Mouse (Mus musculus) neural tube, embryonic 15.5 days (tissue): Measurements from ENCODE around the gene Sec14l3. TPM values are rescaled to one million over a fixed set of nuclear protein-coding genes. Genes with fewer than 3 reads are reported as not detected.
"Not testable (repeated sequence)": the region's sequence is repeated elsewhere in the genome, so short reads cannot be mapped to it uniquely, and the experiment has no call there.

Experiments used
- ATAC-seq: fragments of 200-750 bp; cut with Nextera tagmentation; 2 replicates; pipeline ENCODE4 v1.8.0; 2017; ENCODE audit warnings: mild to moderate bottlenecking, moderate TSS enrichment, moderate library complexity; ENCODE audit not compliant: low FRiP score
- H3K27ac ChIP-seq: fragments of 300-500 bp; sonication (generic); replicated peaks from 2 replicates; pipeline ENCODE4 v1.5.1; 2015; ENCODE audit warnings: mild to moderate bottlenecking, inconsistent platforms
- H3K27me3 ChIP-seq: fragments of 300-500 bp; sonication (generic); replicated peaks from 2 replicates; pipeline ENCODE4 v1.6.1; 2015; ENCODE audit warnings: inconsistent platforms
- H3K36me3 ChIP-seq: fragments of 300-500 bp; sonication (generic); 2 replicates; pipeline ENCODE4 v1.6.1; 2015; ENCODE audit warnings: inconsistent platforms
- H3K4me1 ChIP-seq: fragments of 300-500 bp; sonication (generic); 2 replicates; pipeline ENCODE4 v1.6.1; 2015; ENCODE audit warnings: inconsistent platforms
- H3K4me2 ChIP-seq: fragments of 300-500 bp; sonication (generic); 2 replicates; pipeline ENCODE4 v1.6.1; 2015; ENCODE audit warnings: inconsistent platforms, mild to moderate bottlenecking, moderate library complexity
- H3K4me3 ChIP-seq: fragments of 300-500 bp; sonication (generic); replicated peaks from 2 replicates; pipeline ENCODE4 v1.5.1; 2015; ENCODE audit warnings: mild to moderate bottlenecking, inconsistent platforms
- H3K9ac ChIP-seq: fragments of 300-500 bp; sonication (generic); replicated peaks from 2 replicates; pipeline ENCODE4 v1.6.1; 2015; ENCODE audit warnings: mild to moderate bottlenecking, inconsistent platforms
- H3K9me3 ChIP-seq: fragments of 300-500 bp; sonication (generic); replicated peaks from 2 replicates; pipeline ENCODE4 v1.6.1; 2016; ENCODE audit warnings: inconsistent platforms
- WGBS: fragments of 180-500 bp; shearing (Covaris S2); methylation state at CpG from one replicate; pipeline ENCODE4 v1.1.7; 2015; ENCODE audit warnings: mixed read lengths; 5-methylcytosine and 5-hydroxymethylcytosine counted together
- polyA plus RNA-seq: library from polyadenylated mRNA; unstranded; fragments of >200 nt; fragmentation: Nextera tagmentation; extraction: Ambion mirVana; gene quantifications from 2 replicates; pipeline ENCODE4 v1.2.1, GENCODE M21; 2015

The Sec14l3 gene
- polyA plus RNA-seq, 1 experiment from 2014 or later: 0.19 TPM

DNA sequence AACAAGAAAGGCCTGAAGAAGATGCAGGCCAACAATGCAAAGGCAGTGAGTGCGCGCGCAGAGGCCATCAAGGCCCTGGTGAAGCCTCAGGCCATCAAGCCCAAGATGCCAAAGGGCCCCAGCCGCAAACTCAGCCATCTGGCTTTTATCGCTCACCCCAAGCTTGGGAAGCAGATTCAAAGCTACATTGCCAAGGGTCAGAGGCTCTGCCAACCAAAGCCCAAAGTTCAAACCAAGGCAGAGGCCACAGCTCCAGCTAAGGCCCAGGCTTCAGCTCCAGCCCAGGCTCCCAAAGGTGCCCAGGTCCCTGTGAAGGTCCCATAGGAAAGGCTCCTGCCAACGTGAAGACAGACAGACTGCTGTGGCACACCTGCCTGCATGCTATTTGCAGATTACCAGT, 43.3 kb downstream of the Sec14l3 start:
- H3K9me3 ChIP-seq, ATAC-seq, H3K27me3 ChIP-seq, H3K4me2 ChIP-seq, H3K27ac ChIP-seq, H3K4me1 ChIP-seq, H3K4me3 ChIP-seq, H3K9ac ChIP-seq: not testable (repeated sequence)
- H3K36me3 ChIP-seq: peaks cover 26% of the 10 kb centered on the region
- WGBS: 97% methylated on average over 6 of the region's 6 CpGs

DNA sequence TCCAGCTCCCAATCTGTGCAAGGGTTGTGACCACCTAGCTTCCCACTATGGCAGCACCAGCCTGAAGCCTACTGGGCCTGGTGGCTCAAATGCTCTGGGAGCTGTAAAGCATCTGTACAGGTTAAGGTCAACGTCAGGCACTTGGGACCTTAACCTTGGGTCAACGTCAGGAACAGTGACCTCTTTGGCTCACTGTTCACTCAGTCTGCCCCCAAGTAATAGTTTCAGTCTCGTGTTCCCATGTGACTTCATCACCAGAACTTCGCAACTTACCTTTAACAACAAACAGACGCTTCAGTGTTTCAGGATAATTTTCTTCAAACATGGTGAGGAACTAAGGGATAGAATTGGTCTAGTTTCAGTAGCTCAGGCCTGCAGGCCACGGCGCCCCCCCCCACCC, 44.0 kb downstream of the Sec14l3 start:
- no peak overlapping the region for H3K4me3 ChIP-seq

DNA sequence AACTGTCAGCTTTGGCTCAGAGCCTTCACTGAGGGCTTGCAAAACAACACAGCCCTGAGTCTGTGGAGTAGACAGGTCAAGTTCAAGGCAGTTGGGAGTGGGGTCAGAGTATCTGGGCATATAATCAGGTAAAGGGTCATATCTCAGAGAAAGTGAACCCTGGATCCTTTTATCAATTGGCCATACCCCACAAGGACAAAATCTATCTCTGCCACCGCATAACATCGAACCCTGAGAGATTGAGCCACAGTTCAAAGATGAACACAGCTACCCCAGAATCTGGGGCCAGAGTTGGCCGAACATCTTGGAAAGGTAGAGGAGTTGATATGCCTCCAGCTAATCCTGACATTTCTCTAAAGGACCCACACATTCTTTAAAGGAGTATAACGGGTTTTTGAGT, 47.4 kb downstream of the Sec14l3 start:
- H3K9ac ChIP-seq: no peak overlapping the region
- no peak for ATAC-seq
- no peaks in the 10 kb centered on the region for H3K27me3 ChIP-seq
- no peak overlapping the region for H3K4me3 ChIP-seq
- H3K4me1 ChIP-seq: peaks cover 11% of the 10 kb centered on the region; the same call in 1 of the 2 replicates
- peaks cover 20% of the 10 kb centered on the region for H3K36me3 ChIP-seq
- WGBS: 88% methylated on average over 4 of the region's 4 CpGs
- H3K27ac ChIP-seq: no peak overlapping the region
- H3K9me3 ChIP-seq: no peaks in the 10 kb centered on the region
- H3K4me2 ChIP-seq: no peak overlapping the region

More for the DNA sequence above, 44.0 kb downstream of the Sec14l3 start:
- Histone ChIP-seq H3K36me3 (peaks cover 20% of the 10 kb centered on the region), H3K4me1 (no peaks in the 10 kb centered on the region), H3K9me3 (no peaks in the 10 kb centered on the region), H3K4me2 (no peak overlapping the region), H3K27me3 (no peaks in the 10 kb centered on the region), H3K27ac (no peak overlapping the region), H3K9ac (no peak overlapping the region)
- ATAC-seq: no peak
- 88% methylated on average over 7 of the region's 7 CpGs for WGBS

DNA sequence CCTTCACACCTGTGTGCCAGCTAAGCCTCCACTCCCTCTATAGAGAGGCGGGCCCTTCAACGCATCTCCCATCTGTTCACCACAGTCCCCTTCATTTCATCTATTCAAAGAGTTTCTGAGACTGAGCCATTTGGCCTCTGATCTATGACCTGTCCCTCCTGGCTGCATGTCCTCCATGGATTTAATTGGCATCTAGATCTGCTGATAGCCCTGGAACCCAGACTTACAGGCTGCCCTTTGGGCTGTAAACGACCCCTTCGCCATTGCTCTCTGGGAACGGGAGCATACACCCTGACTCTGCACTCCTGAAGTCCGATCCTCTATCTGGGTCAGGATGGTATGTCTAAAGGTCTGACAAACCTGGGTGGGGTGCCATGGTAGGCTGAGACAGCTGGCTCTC, 48.2 kb downstream of the Sec14l3 start:
- WGBS: 81% methylated on average over 6 of the region's 6 CpGs
- Histone ChIP-seq H3K36me3 (peaks cover 20% of the 10 kb centered on the region), H3K27ac (no peak overlapping the region), H3K9me3 (no peaks in the 10 kb centered on the region), H3K4me3 (no peak overlapping the region), H3K4me2 (no peak overlapping the region), H3K9ac (no peak overlapping the region), H3K27me3 (no peaks in the 10 kb centered on the region), H3K4me1 (peaks cover 19% of the 10 kb centered on the region)
- ATAC-seq: no peak

DNA sequence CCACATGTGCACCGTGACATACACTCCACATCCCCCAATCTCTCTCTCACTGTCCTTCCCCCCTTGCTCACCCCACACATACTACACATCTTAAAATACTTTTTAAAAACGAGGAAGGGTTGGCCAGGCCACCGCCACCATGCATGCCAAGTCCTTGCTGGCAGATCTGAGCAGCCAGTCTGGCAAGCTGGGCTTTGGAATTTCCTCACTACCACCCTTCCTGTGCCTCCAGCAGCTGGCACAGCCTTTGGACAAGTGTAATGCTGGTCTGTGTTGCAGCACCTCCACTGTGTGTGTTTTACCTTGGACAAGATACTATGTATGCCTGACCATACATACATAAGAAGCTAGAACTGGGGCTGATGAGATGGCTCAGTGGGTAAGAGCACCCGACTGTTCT, 48.9 kb downstream of the Sec14l3 start:
- Histone ChIP-seq H3K4me2 (no peak overlapping the region), H3K36me3 (peaks cover 20% of the 10 kb centered on the region), H3K27ac (no peak overlapping the region), H3K27me3 (no peaks in the 10 kb centered on the region), H3K4me1 (peaks cover 24% of the 10 kb centered on the region), H3K9ac (no peak overlapping the region), H3K4me3 (no peak overlapping the region), H3K9me3 (no peaks in the 10 kb centered on the region)
- 86% methylated on average over 4 of the region's 4 CpGs for WGBS
- ATAC-seq: no peak

DNA sequence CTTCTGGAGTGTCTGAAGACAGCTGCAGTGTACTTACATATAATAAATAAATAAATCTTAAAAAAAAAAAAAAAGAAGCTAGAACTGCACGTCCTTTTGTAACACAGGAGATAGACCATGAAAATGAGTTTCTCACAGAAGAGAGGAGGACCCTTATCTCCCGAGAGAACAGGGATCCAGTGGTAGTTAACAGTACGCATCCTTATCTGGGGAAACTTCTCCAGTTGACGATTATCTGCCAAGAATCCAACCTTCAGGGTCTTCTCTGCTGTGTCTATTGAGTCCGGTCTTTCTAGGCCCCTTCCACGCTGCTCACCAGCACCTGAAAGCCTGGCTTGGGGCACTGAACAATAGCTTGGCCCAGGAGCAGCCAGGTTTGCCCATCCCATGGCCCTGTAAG, 49.3 kb downstream of the Sec14l3 start:
- 81% methylated on average over 6 of the region's 6 CpGs for WGBS
- Histone ChIP-seq H3K36me3 (peaks cover 19% of the 10 kb centered on the region), H3K4me2 (no peak overlapping the region), H3K4me3 (no peak overlapping the region), H3K27ac (no peak overlapping the region), H3K9me3 (no peaks in the 10 kb centered on the region), H3K9ac (no peak overlapping the region), H3K27me3 (no peaks in the 10 kb centered on the region), H3K4me1 (peaks cover 28% of the 10 kb centered on the region)
- no peak for ATAC-seq

DNA sequence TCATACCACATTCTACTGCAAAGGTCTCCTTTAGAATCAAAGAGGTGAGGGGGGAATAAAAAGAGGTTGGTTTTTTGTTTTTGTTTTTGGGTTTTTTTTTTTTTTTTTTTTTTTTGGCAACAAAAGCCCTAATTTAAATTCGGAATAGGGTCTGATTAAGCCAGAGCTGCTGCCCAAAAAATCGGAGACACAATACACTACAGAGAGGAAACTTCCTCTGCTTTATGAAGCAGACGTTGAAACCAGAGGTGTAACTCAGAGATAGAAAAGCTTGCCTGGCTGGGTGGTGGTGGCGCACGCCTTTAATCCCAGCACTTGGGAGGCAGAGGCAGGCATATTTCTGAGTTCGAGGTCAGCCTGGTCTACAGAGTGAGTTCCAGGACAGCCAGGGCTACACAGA, 49.9 kb downstream of the Sec14l3 start:
- not testable (repeated sequence) for H3K9me3 ChIP-seq, H3K4me3 ChIP-seq, H3K9ac ChIP-seq, H3K27ac ChIP-seq, ATAC-seq, H3K27me3 ChIP-seq, H3K4me2 ChIP-seq
- peaks cover 30% of the 10 kb centered on the region for H3K4me1 ChIP-seq
- 80% methylated on average over 6 of the region's 6 CpGs for WGBS
- H3K36me3 ChIP-seq: peaks cover 14% of the 10 kb centered on the region

DNA sequence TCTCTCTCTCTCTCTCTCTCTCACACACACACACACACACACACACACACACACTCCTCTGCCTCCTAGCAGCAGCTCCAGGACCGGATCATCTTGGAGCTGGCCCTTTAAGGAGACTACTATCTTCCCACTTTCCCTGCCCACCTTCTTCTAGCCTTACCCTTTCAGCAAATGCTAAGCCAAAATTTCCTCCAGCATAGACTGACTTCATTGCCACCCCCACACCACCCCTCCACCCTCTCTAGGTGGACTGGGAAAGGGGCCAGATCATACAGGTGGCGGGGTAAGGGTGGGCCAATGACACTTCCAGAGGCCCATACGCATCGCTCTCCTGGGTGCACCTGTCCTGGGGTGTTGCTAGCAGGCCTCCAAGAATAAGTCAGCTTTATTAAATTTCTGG, 50.8 kb downstream of the Sec14l3 start:
- Histone ChIP-seq H3K4me2 (no peak overlapping the region), H3K27ac (no peak overlapping the region), H3K4me1 (peaks cover 30% of the 10 kb centered on the region), H3K4me3 (no peak overlapping the region), H3K36me3 (peaks cover 8% of the 10 kb centered on the region), H3K27me3 (peaks cover 9% of the 10 kb centered on the region; the same call in 1 of the 2 replicates), H3K9me3 (no peaks in the 10 kb centered on the region), H3K9ac (no peak overlapping the region)
- ATAC-seq: no peak
- 94% methylated on average over 4 of the region's 4 CpGs for WGBS

DNA sequence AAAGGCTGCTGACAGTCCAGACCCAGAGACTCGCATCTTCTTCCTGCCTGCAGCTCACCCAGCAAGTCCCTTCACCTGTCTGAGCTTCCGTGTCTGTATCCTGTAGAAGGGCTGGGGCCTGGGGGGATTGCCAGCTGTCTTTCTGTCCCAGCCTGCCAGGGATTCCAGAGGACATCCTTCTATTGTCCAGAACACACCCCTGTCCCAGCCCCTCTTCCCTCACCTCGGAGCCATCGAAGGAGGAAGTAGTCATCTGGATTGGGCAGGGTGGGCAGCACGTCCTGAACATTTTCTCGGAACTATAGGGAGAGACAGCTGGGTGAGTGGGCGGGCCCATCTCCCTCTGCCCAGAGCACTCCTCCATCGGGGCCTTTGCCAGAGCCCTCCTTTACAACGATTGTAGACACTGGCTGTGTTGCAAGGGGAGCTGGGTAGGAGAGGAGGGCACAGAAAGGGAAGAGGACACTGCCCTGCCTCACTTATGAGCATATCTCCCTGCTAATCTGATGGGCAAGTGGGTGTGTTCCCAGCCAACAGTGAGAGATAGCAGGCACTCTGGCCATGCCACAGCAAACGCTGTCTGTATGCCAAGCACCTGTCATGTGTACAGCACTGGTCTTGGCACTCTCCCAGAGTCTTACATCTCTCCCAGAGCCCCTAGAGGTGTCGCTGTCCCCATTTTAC, 52.0 kb downstream of the Sec14l3 start:
- Histone ChIP-seq H3K27ac (no peak overlapping the region), H3K9ac (0 out of 2 replicates have a peak overlapping the region, but pooled peaks have one; percentile 7), H3K36me3 (no peaks in the 10 kb centered on the region), H3K4me3 (no peak overlapping the region), H3K4me2 (peak overlapping the region; percentile 95), H3K4me1 (peaks cover 30% of the 10 kb centered on the region), H3K9me3 (no peaks in the 10 kb centered on the region), H3K27me3 (peaks cover 9% of the 10 kb centered on the region; the same call in 1 of the 2 replicates)
- ATAC-seq: peak; percentile 19; the same call in 1 of the 2 replicates
- 56% methylated on average over 11 of the region's 11 CpGs for WGBS

DNA sequence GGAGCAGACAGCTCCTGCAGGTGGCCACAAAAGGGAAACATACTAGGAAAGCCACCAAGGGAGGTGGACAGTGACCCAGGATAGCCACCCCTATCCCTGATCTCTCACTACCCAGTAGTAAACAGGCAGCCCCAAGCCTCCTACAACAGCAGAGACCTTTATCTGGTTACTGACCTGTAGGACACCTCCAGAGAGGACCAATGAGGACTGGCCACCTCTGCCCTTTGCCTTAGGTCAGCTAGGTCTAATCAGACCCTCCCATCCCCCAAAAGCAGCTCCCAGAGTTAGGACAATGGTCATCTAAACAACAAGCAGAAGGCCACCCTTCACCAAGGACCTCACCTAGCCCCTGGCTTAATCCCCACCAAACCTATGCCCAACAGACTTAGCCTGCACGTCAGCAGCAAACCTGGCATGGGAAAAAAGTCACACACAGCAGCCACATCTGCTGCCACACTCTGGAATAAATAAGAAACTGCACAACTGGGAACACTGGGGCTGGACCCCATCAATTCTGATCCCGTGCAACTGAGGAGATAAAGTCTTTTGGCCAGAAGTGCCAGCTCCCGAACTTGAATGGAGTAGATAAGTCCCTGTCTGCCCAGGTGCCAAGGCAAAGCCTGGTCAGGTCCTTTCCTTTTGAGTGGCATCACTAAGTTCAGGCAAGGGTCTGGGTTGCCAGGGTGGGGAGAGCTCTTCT, 52.9 kb downstream of the Sec14l3 start:
- H3K4me2 ChIP-seq: peak overlapping the region; percentile 95
- H3K4me1 ChIP-seq: peaks cover 30% of the 10 kb centered on the region
- WGBS: 15% methylated on average over 3 of the region's 3 CpGs
- peaks cover 9% of the 10 kb centered on the region; the same call in 1 of the 2 replicates for H3K27me3 ChIP-seq
- peak; percentile 26; the same call in 1 of the 2 replicates for ATAC-seq
- H3K9ac ChIP-seq: peak overlapping the region; percentile 76
- H3K9me3 ChIP-seq: no peaks in the 10 kb centered on the region
- no peaks in the 10 kb centered on the region for H3K36me3 ChIP-seq
- H3K27ac ChIP-seq: peak overlapping the region; percentile 75
- peak overlapping the region; percentile 67 for H3K4me3 ChIP-seq

DNA sequence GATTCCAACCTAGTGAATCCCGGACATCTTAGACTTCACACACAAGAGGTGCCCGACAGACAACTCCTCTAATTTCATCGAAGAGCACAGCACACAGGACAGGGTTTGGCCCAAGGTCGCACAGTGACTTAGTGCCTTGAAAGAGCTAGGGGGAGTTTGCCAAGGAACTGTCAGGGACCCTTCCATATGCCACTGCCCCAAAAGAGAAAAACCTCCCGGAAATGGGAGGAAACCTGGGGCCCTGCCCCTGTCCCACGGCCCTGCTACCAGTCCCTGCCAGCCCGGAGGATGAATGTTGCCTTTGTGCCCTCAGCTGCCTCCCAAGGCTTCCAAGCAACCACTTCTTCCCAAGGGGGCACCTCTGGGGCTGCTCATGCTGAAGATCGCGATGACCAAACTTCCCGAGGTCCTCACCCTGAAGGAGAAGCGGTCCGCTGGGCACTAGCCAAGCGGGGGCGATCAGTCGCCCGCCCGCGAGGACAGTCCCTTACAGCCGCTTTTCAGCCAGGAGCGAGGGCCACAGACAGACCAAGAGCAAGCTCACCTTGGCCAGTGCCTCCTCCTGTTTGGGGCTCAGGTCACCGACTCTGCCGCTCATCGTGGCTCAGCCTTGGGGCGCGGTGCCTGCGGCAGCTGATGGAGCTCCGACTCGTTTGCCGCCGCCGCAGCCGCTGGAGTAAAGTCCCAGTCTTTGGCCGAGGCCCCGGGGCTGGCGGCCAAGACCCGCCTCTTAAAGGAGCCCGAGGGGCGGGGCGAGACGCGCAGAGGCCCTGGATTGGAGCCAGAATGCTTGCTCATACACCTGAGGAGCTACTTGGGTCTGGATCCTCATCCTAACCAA, 53.7 kb downstream of the Sec14l3 start:
- Histone ChIP-seq H3K4me2 (peak overlapping the region; percentile 95), H3K36me3 (no peaks in the 10 kb centered on the region), H3K27ac (peak overlapping the region; percentile 75), H3K9me3 (no peaks in the 10 kb centered on the region), H3K4me3 (peak overlapping the region; percentile 67), H3K9ac (peak overlapping the region; percentile 76), H3K27me3 (peaks cover 9% of the 10 kb centered on the region; the same call in 1 of the 2 replicates), H3K4me1 (peaks cover 30% of the 10 kb centered on the region)
- 2% methylated on average over 40 of the region's 41 CpGs for WGBS
- peak; percentile 63 for ATAC-seq
